8 mouse cellular contexts compared by ENCODE assay signal in genomic region chr9:53609306-53609967, GRCm38 (mm10). TPM values are rescaled to one million over a fixed set of nuclear protein-coding genes. Genes with fewer than 3 reads are reported as not detected.
DNase-seq lines count a peak whose midpoint lies in the region; ATAC-seq and TF ChIP-seq lines count a peak whose summit lies in the region.

No protein-coding gene starts in this region.

- 37% methylated on average over 12 of the region's 12 CpGs for WGBS in heart, adult 2 months
- WGBS in forebrain, embryonic 11.5 days = 81% methylated on average over 12 of the region's 12 CpGs
- 85% methylated on average over 12 of the region's 12 CpGs for WGBS in limb, embryonic 10.5 days
- 13% methylated on average over 12 of the region's 12 CpGs for WGBS in olfactory bulb, adult 2 months

- H3K4me3 ChIP-seq in heart, adult 2 months = peak overlapping the region; percentile 82
- H3K4me3 ChIP-seq in E14TG2a.4 (replicated peaks; ENCODE audit: low read length) = peak overlapping the region; percentile 79
- peak overlapping the region; percentile 52 for H3K4me3 ChIP-seq in forebrain, embryonic 11.5 days (ENCODE audit: low read depth, low read length)
- H3K4me3 ChIP-seq in limb, embryonic 10.5 days = peak overlapping the region; percentile 69
- peak overlapping the region; percentile 64 for H3K4me3 ChIP-seq in olfactory bulb, adult 2 months (ENCODE audit: insufficient read depth, low read depth, low read length)

- H3K4me1 ChIP-seq in heart, adult 2 months (ENCODE audit: control insufficient read depth, insufficient read depth, low read length) = peaks cover 6% of the 10 kb centered on the region
- no peaks in the 10 kb centered on the region; the same call in 1 of the 2 replicates for H3K4me1 ChIP-seq in E14TG2a.4 (replicated peaks; ENCODE audit: low read depth, low read length)
- no peaks in the 10 kb centered on the region for H3K4me1 ChIP-seq in forebrain, embryonic 11.5 days (replicated peaks; ENCODE audit: control insufficient read depth, insufficient read depth, low read length)
- H3K4me1 ChIP-seq in limb, embryonic 10.5 days = peaks cover 8% of the 10 kb centered on the region; the same call in 1 of the 2 replicates
- peaks cover 13% of the 10 kb centered on the region; the same call in 1 of the 2 replicates for H3K4me1 ChIP-seq in olfactory bulb, adult 2 months (ENCODE audit: control insufficient read depth, insufficient read depth, low read length)

- peak overlapping the region; percentile 79 for H3K27ac ChIP-seq in heart, adult 2 months
- H3K27ac ChIP-seq in forebrain, embryonic 11.5 days (ENCODE audit: low read depth, low read length) = no peak overlapping the region
- peak overlapping the region; percentile 82 for H3K27ac ChIP-seq in limb, embryonic 10.5 days
- H3K27ac ChIP-seq in olfactory bulb, adult 2 months (ENCODE audit: insufficient read depth, low read depth, low read length) = peak overlapping the region; percentile 59

- no peak for ATAC-seq in forebrain, embryonic 11.5 days (replicated peaks; ENCODE audit: low FRiP score)

- no peak for TF ChIP-seq POLR2A in heart, adult 2 months (IDR thresholded peaks at IDR 0.05; ENCODE audit: insufficient read depth, low read depth, low read length)
- no peak for TF ChIP-seq POLR2A in olfactory bulb, adult 2 months (IDR thresholded peaks at IDR 0.05; ENCODE audit: insufficient read depth, low read depth, low read length)

- no peaks in the 10 kb centered on the region; the same call in 1 of the 2 replicates for H3K79me2 ChIP-seq in heart, adult 2 months (replicated peaks; ENCODE audit: control insufficient read depth, insufficient read depth, low read length)

- peaks cover 4% of the 10 kb centered on the region for H3K36me3 ChIP-seq in heart, adult 2 months (ENCODE audit: control insufficient read depth, insufficient read depth, low read length)
- H3K36me3 ChIP-seq in E14TG2a.4 (ENCODE audit: insufficient read depth, low read length) = peaks cover 12% of the 10 kb centered on the region; the same call in 1 of the 2 replicates
- H3K36me3 ChIP-seq in forebrain, embryonic 11.5 days (ENCODE audit: control insufficient read depth, insufficient read depth, low read length) = no peaks in the 10 kb centered on the region
- 0 out of 2 replicates have a peak, but pooled peaks cover 8% of the 10 kb centered on the region for H3K36me3 ChIP-seq in limb, embryonic 10.5 days

- TF ChIP-seq EP300 in heart, adult 2 months (IDR thresholded peaks at IDR 0.05; ENCODE audit: insufficient read depth, low read depth, low read length) = no peak

- no peaks in the 10 kb centered on the region for H3K27me3 ChIP-seq in heart, adult 2 months (ENCODE audit: control insufficient read depth, insufficient read depth, low read length)
- peaks cover 21% of the 10 kb centered on the region for H3K27me3 ChIP-seq in E14TG2a.4 (ENCODE audit: insufficient read depth, low read length)
- no peaks in the 10 kb centered on the region; the same call in 1 of the 2 replicates for H3K27me3 ChIP-seq in forebrain, embryonic 11.5 days (ENCODE audit: control insufficient read depth, insufficient read depth, low read length)
- H3K27me3 ChIP-seq in limb, embryonic 10.5 days (ENCODE audit: low read depth, poor library complexity, severe bottlenecking) = no peaks in the 10 kb centered on the region

- intact Hi-C loops in heart, adult 2 months (cut with DNase I) = loop anchor here (5.0 kb wide), 1 partner anchor 362 kb away; the partner anchor contains the start of gene Ddx10
- intact Hi-C loops in heart, postnatal 36 days (cut with DNase I) = no loop called here

- H3K4me2 ChIP-seq in forebrain, embryonic 11.5 days (ENCODE audit: low read depth, low read length, severe bottlenecking) = peak overlapping the region; percentile 86

- peak overlapping the region; percentile 73 for H3K9ac ChIP-seq in heart, adult 2 months (ENCODE audit: low read depth, low read length)
- H3K9ac ChIP-seq in forebrain, embryonic 11.5 days (ENCODE audit: low read length) = peak overlapping the region; percentile 66

- no peak for TF ChIP-seq CTCF in heart, adult 2 months (IDR thresholded peaks at IDR 0.05)
- TF ChIP-seq CTCF in E14TG2a.4 (conservative IDR thresholded peaks at IDR 0.05; ENCODE audit: low read length) = no peak
- TF ChIP-seq CTCF in olfactory bulb, adult 2 months (IDR thresholded peaks at IDR 0.05; ENCODE audit: insufficient read depth, low read depth, low read length) = no peak

- no peaks in the 10 kb centered on the region for H3K9me3 ChIP-seq in E14TG2a.4 (ENCODE audit: low read length)
- H3K9me3 ChIP-seq in forebrain, embryonic 11.5 days (ENCODE audit: control insufficient read depth, low read length) = no peaks in the 10 kb centered on the region
- no peaks in the 10 kb centered on the region for H3K9me3 ChIP-seq in limb, embryonic 10.5 days (replicated peaks)

- peak in 1 of 2 experiments; percentile 5 for DNase-seq in heart, adult 2 months
- DNase-seq in heart, postnatal 36 days = no peak
- DNase-seq in forebrain, embryonic 11.5 days (ENCODE audit: low spot score) = no peak
- no peak for DNase-seq in limb, embryonic 10.5 days (ENCODE audit: low spot score)
- DNase-seq in spleen, postnatal 36 days (ENCODE audit: low spot score in 2 of 2) = no peak
- DNase-seq in ovary, postnatal 14 days (ENCODE audit: low spot score) = no peak

RNA-seq across cellular contexts. Expression of gene Acat1, which starts 0.7 kb away (rescaled TPM):
- 100 to 1,000 TPM; 286 to 342 TPM for total RNA-seq in heart, adult 2 months (2021)
- 157 and 271 TPM in 2 replicates for polyA plus RNA-seq in heart, adult 2 months (2012; rRNA removed)
- total RNA-seq in heart, postnatal 36 days (2021) = 100 to 1,000 TPM; 314 to 319 TPM
- polyA plus RNA-seq in forebrain, embryonic 11.5 days (2014; fragmentation: Nextera tagmentation; extraction: Ambion mirVana) = 44.6 and 48.8 TPM in 2 replicates
- polyA plus RNA-seq in limb, embryonic 10.5 days (2016; fragmentation: Nextera tagmentation; extraction: Ambion mirVana) = 26.2 and 36.9 TPM in 2 replicates
- polyA plus RNA-seq in olfactory bulb, adult 2 months (2012; ENCODE audit: insufficient read depth, insufficient read length, low replicate concordance, missing spikeins) = not detected in 2 replicates
